Mouse (Mus musculus): ENCODE data around the gene Hspa8. TPM values are rescaled to one million over a fixed set of nuclear protein-coding genes. Genes with fewer than 3 reads are reported as not detected.
"Not testable (repeated sequence)": the region's sequence is repeated elsewhere in the genome, so short reads cannot be mapped to it uniquely, and the experiment has no call there.

Gene Hspa8
- polyA plus RNA-seq, 1 experiment from 2014 or later, result 2,119 TPM

DNA sequence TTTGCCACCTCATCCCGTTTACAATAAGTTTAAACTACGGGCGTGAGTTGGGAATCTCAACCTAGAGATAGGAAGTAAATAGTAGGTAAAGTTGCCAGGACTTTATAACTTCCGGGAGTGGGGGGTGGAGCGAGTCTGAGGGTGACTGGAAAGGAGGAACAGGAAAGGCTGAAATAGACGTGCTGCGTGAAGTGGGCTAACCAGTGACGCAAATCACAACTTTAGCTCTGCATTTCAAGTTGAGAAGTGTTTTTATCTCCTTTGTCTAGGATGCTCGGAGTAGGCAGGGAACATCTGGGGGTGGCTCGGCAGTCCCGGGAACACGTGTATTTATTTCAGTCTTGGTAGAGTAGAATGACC lies 35.2 kb upstream of the Hspa8 start:
- no peak for ATAC-seq (ENCODE audit: insufficient number of reproducible peaks, insufficient read depth, low FRiP score, low read depth)
- Histone ChIP-seq H3K4me3 (ENCODE audit: low read depth, low read length) (no peak overlapping the region), H3K27ac (ENCODE audit: low read length) (no peak overlapping the region), H3K9me3 (ENCODE audit: control insufficient read depth, low read depth, low read length) (no peaks in the 10 kb centered on the region), H3K36me3 (ENCODE audit: control insufficient read depth, insufficient read depth, low read length) (peaks cover 4% of the 10 kb centered on the region; the same call in 1 of the 2 replicates), H3K27me3 (ENCODE audit: control insufficient read depth, insufficient read depth, low read length) (no peaks in the 10 kb centered on the region), H3K4me1 (ENCODE audit: control insufficient read depth, insufficient read depth, low read length) (no peaks in the 10 kb centered on the region; the same call in 1 of the 2 replicates), H3K4me2 (replicated peaks; ENCODE audit: low read depth, low read length) (no peak overlapping the region), H3K9ac (replicated peaks; ENCODE audit: low read depth, low read length) (no peak overlapping the region)
- WGBS, result 55% methylated on average over 12 of the region's 12 CpGs

DNA sequence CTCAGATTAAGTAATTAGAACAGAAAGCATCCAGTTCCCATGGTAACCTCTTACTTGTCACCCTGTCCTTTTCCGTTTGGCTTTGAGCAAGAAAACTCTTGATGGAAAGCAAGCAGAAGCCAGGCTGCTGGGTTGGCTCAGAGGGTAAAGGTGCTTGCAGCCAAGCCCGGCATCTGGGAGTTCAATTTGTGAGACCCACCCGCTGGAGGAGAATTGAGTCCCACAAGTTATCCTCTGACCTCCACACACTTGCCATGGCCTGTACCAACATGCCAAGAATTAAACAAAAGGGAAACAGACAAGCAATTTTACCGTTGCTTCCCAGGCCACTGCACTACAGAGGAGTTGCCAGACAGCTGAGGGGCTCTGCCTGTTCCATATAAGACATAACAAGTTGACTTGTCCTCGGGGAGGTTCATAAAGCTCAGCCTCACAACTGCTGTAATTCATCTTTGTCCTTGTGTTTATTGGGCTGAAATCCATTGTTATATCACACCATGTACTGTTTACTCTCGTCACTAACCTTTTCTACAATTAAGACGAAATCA lies 34.7 kb upstream of the Hspa8 start:
- no peak overlapping the region for H3K27ac ChIP-seq (ENCODE audit: low read length)
- H3K4me3 ChIP-seq (ENCODE audit: low read depth, low read length), result no peak overlapping the region
- no peak overlapping the region for H3K9ac ChIP-seq (replicated peaks; ENCODE audit: low read depth, low read length)
- H3K36me3 ChIP-seq (ENCODE audit: control insufficient read depth, insufficient read depth, low read length), result peaks cover 4% of the 10 kb centered on the region; the same call in 1 of the 2 replicates
- H3K4me2 ChIP-seq (replicated peaks; ENCODE audit: low read depth, low read length), result no peak overlapping the region
- H3K27me3 ChIP-seq (ENCODE audit: control insufficient read depth, insufficient read depth, low read length), result no peaks in the 10 kb centered on the region
- no peaks in the 10 kb centered on the region for H3K9me3 ChIP-seq (ENCODE audit: control insufficient read depth, low read depth, low read length)
- no peak for ATAC-seq (ENCODE audit: insufficient number of reproducible peaks, insufficient read depth, low FRiP score, low read depth)
- 58% methylated on average over 7 of the region's 7 CpGs for WGBS
- no peaks in the 10 kb centered on the region; the same call in 1 of the 2 replicates for H3K4me1 ChIP-seq (ENCODE audit: control insufficient read depth, insufficient read depth, low read length)

GRCm38 (mm10) chr9:40767946-40768345 lies 32.8 kb upstream of the Hspa8 start:
- H3K9ac ChIP-seq (replicated peaks; ENCODE audit: low read depth, low read length), result no peak overlapping the region
- H3K27me3 ChIP-seq (ENCODE audit: control insufficient read depth, insufficient read depth, low read length), result no peaks in the 10 kb centered on the region
- 81% methylated on average over 4 of the region's 4 CpGs for WGBS
- ATAC-seq (ENCODE audit: insufficient number of reproducible peaks, insufficient read depth, low FRiP score, low read depth), result no peak
- no peak overlapping the region for H3K27ac ChIP-seq (ENCODE audit: low read length)
- H3K9me3 ChIP-seq (ENCODE audit: control insufficient read depth, low read depth, low read length), result no peaks in the 10 kb centered on the region
- H3K4me2 ChIP-seq (replicated peaks; ENCODE audit: low read depth, low read length), result no peak overlapping the region
- no peaks in the 10 kb centered on the region; the same call in 1 of the 2 replicates for H3K4me1 ChIP-seq (ENCODE audit: control insufficient read depth, insufficient read depth, low read length)
- no peak overlapping the region for H3K4me3 ChIP-seq (ENCODE audit: low read depth, low read length)
- no peaks in the 10 kb centered on the region; the same call in 1 of the 2 replicates for H3K36me3 ChIP-seq (ENCODE audit: control insufficient read depth, insufficient read depth, low read length)

DNA sequence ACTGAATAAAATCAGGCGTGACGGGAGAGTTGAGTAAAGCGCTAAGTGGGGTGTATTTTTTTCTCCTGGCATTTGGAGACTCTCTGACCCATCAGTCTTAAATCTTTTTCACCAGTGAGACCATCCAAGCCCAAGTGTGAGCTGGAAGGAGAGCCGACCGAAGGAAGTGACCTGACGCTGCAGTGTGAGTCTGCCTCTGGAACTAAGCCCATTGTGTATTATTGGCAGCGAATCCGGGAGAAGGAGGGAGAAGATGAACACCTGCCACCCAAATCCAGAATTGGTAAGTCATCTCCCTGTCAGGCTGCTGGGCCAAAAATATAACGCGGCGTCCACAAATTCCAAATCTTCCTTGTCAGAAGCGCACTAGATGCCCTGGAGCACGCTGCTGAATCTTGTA lies 28.5 kb upstream of the Hspa8 start:
- no peak overlapping the region for H3K4me2 ChIP-seq (replicated peaks; ENCODE audit: low read depth, low read length)
- WGBS, result 77% methylated on average over 13 of the region's 13 CpGs
- no peak overlapping the region for H3K9ac ChIP-seq (replicated peaks; ENCODE audit: low read depth, low read length)
- ATAC-seq (ENCODE audit: insufficient number of reproducible peaks, insufficient read depth, low FRiP score, low read depth), result no peak
- no peaks in the 10 kb centered on the region for H3K27me3 ChIP-seq (ENCODE audit: control insufficient read depth, insufficient read depth, low read length)
- H3K4me3 ChIP-seq (ENCODE audit: low read depth, low read length), result no peak overlapping the region
- H3K4me1 ChIP-seq (ENCODE audit: control insufficient read depth, insufficient read depth, low read length), result no peaks in the 10 kb centered on the region
- H3K27ac ChIP-seq (ENCODE audit: low read length), result no peak overlapping the region
- H3K9me3 ChIP-seq (ENCODE audit: control insufficient read depth, low read depth, low read length), result no peaks in the 10 kb centered on the region
- no peaks in the 10 kb centered on the region; the same call in 1 of the 2 replicates for H3K36me3 ChIP-seq (ENCODE audit: control insufficient read depth, insufficient read depth, low read length)

DNA sequence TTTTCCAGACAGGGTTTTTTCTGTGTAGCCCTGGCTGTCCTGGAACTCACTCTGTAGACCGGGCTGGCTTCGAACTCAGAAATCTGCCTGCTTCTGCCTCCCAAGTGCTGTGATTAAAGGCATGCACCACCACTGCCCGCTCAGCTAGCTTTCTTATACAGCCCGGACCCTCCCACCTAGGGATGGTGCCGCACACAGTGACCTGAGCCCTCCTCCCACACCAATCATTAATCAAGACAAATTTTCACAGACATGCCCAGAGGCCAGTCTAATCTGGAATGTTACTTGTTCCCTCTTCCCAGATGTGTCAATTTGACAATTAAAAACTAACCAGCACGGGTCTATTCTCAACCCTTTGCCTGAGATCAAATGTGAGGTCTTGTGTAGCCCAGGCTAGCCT lies 27.6 kb upstream of the Hspa8 start:
- H3K27me3 ChIP-seq (ENCODE audit: control insufficient read depth, insufficient read depth, low read length); H3K9me3 ChIP-seq (ENCODE audit: control insufficient read depth, low read depth, low read length); H3K4me2 ChIP-seq (replicated peaks; ENCODE audit: low read depth, low read length); H3K4me3 ChIP-seq (ENCODE audit: low read depth, low read length); ATAC-seq (ENCODE audit: insufficient number of reproducible peaks, insufficient read depth, low FRiP score, low read depth); H3K9ac ChIP-seq (replicated peaks; ENCODE audit: low read depth, low read length); H3K27ac ChIP-seq (ENCODE audit: low read length); H3K36me3 ChIP-seq (ENCODE audit: control insufficient read depth, insufficient read depth, low read length); H3K4me1 ChIP-seq (ENCODE audit: control insufficient read depth, insufficient read depth, low read length): not testable (repeated sequence)
- WGBS, result 66% methylated on average over 6 of the region's 6 CpGs

GRCm38 (mm10) chr9:40773869-40774268 lies 26.9 kb upstream of the Hspa8 start:
- ATAC-seq (ENCODE audit: insufficient number of reproducible peaks, insufficient read depth, low FRiP score, low read depth), result no peak
- Histone ChIP-seq H3K4me3 (ENCODE audit: low read depth, low read length) (no peak overlapping the region), H3K4me2 (replicated peaks; ENCODE audit: low read depth, low read length) (no peak overlapping the region), H3K27me3 (ENCODE audit: control insufficient read depth, insufficient read depth, low read length) (no peaks in the 10 kb centered on the region), H3K27ac (ENCODE audit: low read length) (no peak overlapping the region), H3K4me1 (ENCODE audit: control insufficient read depth, insufficient read depth, low read length) (no peaks in the 10 kb centered on the region), H3K9ac (replicated peaks; ENCODE audit: low read depth, low read length) (no peak overlapping the region), H3K36me3 (ENCODE audit: control insufficient read depth, insufficient read depth, low read length) (no peaks in the 10 kb centered on the region; the same call in 1 of the 2 replicates), H3K9me3 (ENCODE audit: control insufficient read depth, low read depth, low read length) (no peaks in the 10 kb centered on the region)
- 80% methylated on average over 4 of the region's 4 CpGs for WGBS

- Histone ChIP-seq H3K36me3 (ENCODE audit: control insufficient read depth, insufficient read depth, low read length) (no peaks in the 10 kb centered on the region; the same call in 1 of the 2 replicates), H3K9ac (replicated peaks; ENCODE audit: low read depth, low read length) (no peak overlapping the region), H3K9me3 (ENCODE audit: control insufficient read depth, low read depth, low read length) (no peaks in the 10 kb centered on the region), H3K27me3 (ENCODE audit: control insufficient read depth, insufficient read depth, low read length) (no peaks in the 10 kb centered on the region), H3K4me3 (ENCODE audit: low read depth, low read length) (no peak overlapping the region), H3K4me2 (replicated peaks; ENCODE audit: low read depth, low read length) (no peak overlapping the region), H3K4me1 (ENCODE audit: control insufficient read depth, insufficient read depth, low read length) (no peaks in the 10 kb centered on the region), H3K27ac (ENCODE audit: low read length) (peak overlapping the region; percentile 68; the same call in 1 of the 2 replicates)
- WGBS, result 63% methylated on average over 1 of the region's 1 CpGs
- no peak for ATAC-seq (ENCODE audit: insufficient number of reproducible peaks, insufficient read depth, low FRiP score, low read depth)
Measured at GRCm38 (mm10) chr9:40776044-40776443, 24.7 kb upstream of the Hspa8 start.

- H3K4me3 ChIP-seq (ENCODE audit: low read depth, low read length), result no peak overlapping the region
- no peak for ATAC-seq (ENCODE audit: insufficient number of reproducible peaks, insufficient read depth, low FRiP score, low read depth)
- no peaks in the 10 kb centered on the region for H3K4me1 ChIP-seq (ENCODE audit: control insufficient read depth, insufficient read depth, low read length)
- no peaks in the 10 kb centered on the region; the same call in 1 of the 2 replicates for H3K36me3 ChIP-seq (ENCODE audit: control insufficient read depth, insufficient read depth, low read length)
- H3K27ac ChIP-seq (ENCODE audit: low read length), result no peak overlapping the region
- H3K4me2 ChIP-seq (replicated peaks; ENCODE audit: low read depth, low read length), result no peak overlapping the region
- H3K9me3 ChIP-seq (ENCODE audit: control insufficient read depth, low read depth, low read length), result no peaks in the 10 kb centered on the region
- no peak overlapping the region for H3K9ac ChIP-seq (replicated peaks; ENCODE audit: low read depth, low read length)
- no peaks in the 10 kb centered on the region for H3K27me3 ChIP-seq (ENCODE audit: control insufficient read depth, insufficient read depth, low read length)
- WGBS, result 63% methylated on average over 11 of the region's 11 CpGs
Measured at GRCm38 (mm10) chr9:40776459-40777248, 24.1 kb upstream of the Hspa8 start.

All from stomach, embryonic 14.5 days (tissue).